Mouse (Mus musculus) CH12.LX (cell line): ENCODE results near the gene Hhipl1.

Experiments used
- CTCF ChIP-seq, 2 experiments: IDR thresholded peaks in 1 of 2; conservative IDR thresholded peaks in 1 of 2; 2 replicates each; pipeline ENCODE4 v1.5.1; 2011 to 2012; ENCODE audit warnings: low read depth in 2 of 2, low read length in 2 of 2, improper control_type of control experiment in 1 of 2, inconsistent platforms in 1 of 2, mild to moderate bottlenecking in 1 of 2, moderate library complexity in 1 of 2
- NRF1 ChIP-seq: IDR thresholded peaks from 2 replicates; pipeline ENCODE4 v1.6.1; 2014; ENCODE audit warnings: low read depth, mild to moderate bottlenecking, inconsistent platforms, low read length, improper control_type of control experiment, moderate library complexity
- PAX5 ChIP-seq: IDR thresholded peaks from 2 replicates; pipeline ENCODE4 v1.6.1; 2012; ENCODE audit warnings: low read length, inconsistent platforms, mixed read lengths
- POLR2A ChIP-seq: IDR thresholded peaks from 2 replicates; pipeline ENCODE4 v1.6.1; 2011; ENCODE audit warnings: low read depth, mild to moderate bottlenecking, improper control_type of control experiment, low read length
- ZKSCAN1 ChIP-seq: IDR thresholded peaks from 2 replicates; pipeline ENCODE4 v1.6.1; 2012; ENCODE audit warnings: low read depth, inconsistent platforms, low read length, improper control_type of control experiment, borderline replicate concordance
- ZMIZ1 ChIP-seq: IDR thresholded peaks from 2 replicates; pipeline ENCODE4 v1.6.1; 2012; ENCODE audit warnings: low read depth, mild to moderate bottlenecking, inconsistent platforms, low read length, improper control_type of control experiment

DNA sequence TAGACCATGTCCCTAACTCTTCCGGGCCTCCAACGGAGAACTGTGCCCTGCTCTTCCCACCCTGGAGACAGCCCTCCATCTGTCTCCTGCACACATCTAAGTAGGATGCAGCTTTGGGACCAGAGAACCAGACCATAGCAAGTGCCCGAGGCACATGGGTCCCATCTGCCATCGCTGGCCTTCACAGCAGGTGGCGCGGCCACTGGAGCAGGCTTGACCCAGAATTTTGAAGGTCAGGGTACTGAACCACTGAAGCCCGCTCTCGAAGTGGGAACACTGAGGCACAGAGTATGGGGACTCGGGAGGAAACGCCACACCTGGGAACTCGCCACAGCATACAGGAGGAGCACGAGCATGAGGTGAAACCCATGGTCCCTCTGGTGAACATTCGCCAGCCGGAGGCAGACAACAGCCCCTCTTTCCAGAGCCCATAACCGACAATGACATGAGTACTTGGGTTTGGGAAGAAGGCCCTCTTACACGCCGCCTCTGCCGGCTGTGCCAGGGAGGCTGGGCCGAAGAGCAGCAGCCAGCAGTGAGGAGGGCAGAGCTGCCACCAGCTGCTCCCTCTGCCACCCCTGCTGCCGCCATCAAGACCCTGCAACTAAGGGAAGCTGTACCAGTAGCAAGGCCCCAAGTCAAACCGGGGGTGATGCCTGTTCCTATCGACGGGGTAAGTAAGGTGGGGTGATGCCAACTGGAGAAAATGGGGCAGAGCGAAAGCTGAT lies 46.6 kb upstream of the Hhipl1 start:
- TF ChIP-seq ZMIZ1 (no peak), PAX5 (no peak), POLR2A (no peak), CTCF (conservative IDR thresholded peaks at IDR 0.05 in 1 of 2, IDR thresholded peaks at IDR 0.05 in 1 of 2; ENCODE audit: low read depth in 2 of 2, low read length in 2 of 2) (no peak), ZKSCAN1 (no peak), NRF1 (no peak)
